Mouse (Mus musculus) kidney, postnatal 25 days (tissue): ENCODE results near the gene Rbm3.

Source experiments
- DNase-seq, 2 experiments: peaks; one replicate each; pipeline ENCODE4 v3.0.0; 2021; ENCODE audit warnings: mixed read lengths in 2 of 2

The Rbm3 gene

DNA sequence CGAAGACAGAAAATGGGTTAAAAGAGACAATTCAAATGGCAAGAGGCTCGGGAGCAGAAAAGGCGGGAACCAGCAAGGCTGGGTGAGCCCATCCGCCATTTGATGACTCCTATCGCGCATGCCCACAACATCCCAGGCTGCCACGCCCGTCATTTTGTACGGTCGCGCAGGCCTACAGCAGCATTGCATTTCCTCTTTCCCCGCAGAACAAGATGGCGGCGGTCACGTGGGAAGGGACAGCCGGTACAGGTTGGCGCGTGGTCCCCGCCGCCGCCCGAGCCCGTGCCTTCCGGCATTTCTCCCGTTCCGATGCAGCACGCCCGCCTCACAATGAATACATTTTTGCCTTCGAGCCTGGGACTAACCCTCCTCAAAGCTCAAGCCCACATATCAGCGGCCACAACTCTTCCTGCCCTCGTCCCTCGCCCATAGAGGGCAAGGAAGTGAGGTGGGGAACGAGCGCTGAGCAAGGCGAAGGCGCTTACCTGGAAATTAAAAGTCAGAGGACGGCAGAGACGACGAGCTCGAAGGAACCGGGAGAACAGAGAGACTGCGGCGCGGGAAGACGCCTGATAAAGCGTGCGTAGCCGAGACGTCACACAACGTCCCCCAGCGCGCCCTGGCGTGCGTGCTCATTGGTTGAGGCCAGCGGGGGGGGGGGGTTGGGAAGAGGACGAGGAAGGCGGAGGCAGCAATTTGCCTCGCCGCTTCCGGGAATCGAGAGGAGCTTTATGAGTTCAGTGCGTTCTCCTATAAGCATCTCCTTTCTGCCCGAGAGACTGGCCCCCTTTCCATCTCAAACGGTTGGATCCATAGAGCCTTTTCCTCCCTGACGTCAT lies at the start of gene Rbm3:
TSS of gene Rbm3 (minus strand) at position 728 of the 839 bp plus-strand sequence.
- DNase-seq: peak; percentile 89 to 94

DNA sequence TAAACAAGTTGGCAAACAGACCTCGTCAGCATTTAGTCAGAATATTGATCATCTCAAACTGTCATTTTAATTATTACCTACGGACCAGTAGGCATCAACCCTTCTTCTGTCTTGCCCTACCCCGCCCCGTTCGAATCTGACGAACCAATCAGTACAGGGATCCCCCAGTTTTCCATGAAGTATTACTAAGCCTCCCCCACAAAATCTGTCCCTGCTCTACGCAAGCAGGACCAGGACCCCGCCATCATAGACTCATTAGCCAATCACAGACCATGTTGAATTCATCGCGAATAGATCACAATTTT lies 47.7 kb upstream of the Rbm3 start, which contains the start of gene Ebp:
TSS of gene Ebp (minus strand) at position 94 of the 305 bp plus-strand sequence.
- DNase-seq: peak; percentile 5 to 44

DNA sequence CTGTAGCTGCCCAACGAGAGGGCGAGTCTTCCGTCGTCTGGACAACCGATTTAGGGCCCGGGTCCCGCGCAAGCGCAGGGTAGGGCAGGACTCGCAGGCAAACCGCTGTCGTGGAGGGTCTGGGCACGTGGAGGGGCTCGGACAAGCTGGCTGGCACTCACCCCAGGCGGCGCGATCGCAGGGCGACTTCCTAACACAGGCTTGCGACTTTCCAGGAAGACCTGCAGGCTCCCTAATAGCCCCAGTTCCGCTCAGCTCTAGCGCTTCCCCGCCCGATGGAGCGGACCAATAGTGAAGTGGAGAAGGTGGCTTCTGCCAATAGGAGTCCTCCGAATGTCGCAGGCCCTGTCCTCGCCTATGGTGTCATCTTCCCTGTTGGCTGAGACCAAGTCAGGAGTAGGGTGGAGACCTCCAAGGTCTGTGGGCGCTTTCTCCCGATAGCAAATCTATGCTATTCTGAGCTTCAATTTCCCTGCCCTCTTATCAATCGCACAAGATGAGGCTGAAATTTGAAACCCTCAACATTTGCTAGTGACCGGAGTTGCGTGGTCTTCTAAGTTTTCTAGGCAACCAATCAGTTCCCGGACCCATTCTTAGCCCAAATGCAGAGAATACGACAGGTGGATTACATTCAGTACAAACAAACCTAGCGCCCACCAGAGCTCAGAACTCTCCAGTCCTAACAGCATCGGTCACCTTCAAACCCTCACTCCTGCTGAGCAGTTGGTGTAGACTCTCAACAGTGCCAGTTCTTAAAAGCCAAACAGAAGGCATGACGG lies 47.1 kb upstream of the Rbm3 start:
- DNase-seq: peak; percentile 81 to 93

DNA sequence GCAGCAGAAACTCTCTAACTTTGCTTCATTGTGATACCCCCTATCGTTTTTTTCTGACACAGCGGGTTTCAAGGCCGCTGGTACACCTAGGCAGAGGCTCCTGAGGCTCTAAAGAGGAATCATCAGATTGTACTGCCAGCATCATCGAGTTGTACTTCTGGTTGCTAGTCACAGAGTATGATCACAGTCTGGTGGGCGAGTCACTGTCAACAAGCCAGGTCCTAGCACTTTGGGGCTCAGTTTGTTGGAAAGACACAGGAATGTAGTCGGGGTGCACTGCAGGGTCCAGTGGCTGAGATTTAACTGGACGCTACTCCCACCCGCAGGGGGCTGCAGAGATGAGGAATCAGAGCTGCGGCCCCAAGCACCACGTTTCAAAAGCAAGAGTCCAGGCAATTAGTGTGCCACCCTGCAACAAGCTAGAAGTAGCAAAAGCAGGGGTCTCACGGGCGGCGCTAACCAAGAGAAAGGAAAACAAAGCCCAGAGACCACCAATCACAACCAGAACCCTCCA lies 46.5 kb upstream of the Rbm3 start:
- peak in 1 of 2 experiments; percentile 36 for DNase-seq

DNA sequence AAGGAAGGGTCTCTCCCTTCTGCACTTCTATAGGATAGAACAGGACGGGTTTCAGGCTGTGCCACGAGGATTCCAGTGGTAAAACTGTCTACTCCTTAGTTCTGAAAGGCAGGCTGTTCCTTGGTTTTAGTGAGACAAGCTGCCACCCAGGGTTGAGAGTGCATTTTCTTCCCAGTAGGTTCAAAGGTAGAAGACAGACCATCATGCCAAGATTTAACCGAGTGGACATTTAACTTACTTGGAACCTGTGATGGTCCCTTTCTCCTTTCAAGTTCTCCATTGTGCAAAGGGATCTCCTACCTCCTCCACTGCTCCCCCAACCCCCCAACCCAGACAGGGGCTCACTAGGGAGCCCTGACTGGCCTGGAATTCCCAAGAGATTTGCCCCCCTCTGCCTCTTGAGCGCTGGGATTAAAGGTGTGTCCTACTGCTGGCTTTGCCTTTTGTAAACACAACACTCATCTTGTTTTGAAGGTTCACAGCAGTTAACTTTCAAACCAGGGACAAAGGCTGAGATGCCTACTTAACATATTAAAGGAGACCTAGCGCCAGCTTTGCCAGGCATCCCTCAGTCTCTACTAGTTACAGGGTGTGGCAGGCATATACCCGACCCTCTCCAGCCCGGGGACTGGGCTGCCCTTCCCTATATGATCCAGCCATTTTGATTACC lies 37.3 kb upstream of the Rbm3 start:
- DNase-seq: peak; percentile 10 to 47

DNA sequence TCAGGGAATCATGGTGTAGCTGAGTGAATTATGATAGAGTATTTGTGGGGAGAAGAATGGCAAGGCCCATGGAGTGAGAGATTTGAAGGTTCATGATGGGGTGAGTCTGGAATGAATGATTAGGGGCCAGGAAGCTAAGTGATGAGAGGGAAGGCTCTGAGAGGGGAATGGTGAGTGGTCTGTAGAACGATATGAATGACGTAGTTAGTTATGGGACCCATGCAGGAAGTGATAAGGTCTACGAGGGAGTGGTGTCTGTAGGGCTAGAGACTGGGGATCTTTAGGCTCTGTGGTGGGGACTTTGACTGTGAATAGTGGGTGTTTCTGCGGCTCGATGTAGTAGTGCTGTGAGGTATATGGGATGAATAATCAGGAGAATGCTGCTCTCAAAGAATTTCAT lies 34.0 kb upstream of the Rbm3 start:
- DNase-seq: no peak

DNA sequence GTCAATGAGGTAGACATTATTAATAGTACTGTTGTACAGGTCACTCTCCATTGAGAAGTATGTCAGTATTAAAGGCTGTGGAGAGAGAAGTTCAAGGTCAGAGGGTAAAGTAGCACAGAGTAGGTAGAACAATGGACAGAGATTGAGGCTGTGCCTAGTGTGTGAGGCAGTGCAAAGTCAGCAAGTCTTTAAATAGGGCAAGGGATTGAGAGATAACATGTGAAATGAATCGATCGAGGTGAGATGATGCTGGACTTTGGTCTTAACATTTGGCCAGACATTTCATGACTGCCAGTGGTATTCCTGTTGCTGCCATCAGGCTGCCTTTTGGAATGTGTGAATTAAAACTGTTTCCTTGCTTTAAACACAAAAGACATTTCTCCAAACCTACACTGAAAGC lies 33.2 kb upstream of the Rbm3 start:
- no peak for DNase-seq

DNA sequence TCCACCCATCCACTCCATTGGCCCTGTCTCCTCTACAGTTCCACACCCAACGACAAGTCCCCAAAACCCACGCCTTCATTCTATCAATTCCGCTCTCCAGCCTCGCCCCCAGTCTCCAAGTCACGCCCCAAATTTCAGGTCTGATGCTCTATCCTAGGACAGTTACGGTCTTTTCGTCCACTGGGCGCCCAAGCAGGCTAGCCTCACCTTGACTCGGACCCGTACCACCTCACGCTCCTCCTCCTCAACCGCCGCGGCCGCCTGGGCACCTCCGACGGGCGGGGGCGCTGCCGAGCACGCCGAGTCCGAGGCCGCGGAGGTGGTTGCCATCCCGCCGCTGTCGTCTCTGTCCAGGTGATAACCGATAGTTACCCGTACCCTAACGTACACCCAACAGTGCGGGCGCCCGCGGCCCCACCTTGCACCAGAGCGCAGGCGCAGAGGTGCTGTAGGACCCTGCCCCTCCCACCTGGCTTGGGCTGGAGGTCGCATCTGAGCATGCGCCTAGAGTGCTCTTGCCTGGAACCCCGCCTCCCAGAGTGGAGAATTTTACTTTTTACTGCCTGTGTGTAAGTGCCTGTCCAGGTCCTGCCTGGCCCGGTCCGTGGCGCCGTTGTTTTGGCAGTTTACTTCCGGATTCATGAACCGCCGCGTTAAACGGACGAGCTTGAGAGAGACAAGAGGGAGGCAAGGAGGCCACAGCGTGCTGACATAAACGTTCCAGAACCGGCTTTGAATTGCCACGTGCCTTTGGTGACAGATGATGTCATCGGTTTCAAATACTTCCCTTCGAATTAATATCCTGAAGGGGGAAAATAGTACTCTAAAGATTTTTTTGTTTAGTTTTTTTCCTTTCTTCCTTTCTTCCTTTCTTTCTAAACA lies 30.1 kb upstream of the Rbm3 start, which contains the start of gene Tbc1d25:
TSS of gene Tbc1d25 (minus strand) at position 678 of the 882 bp plus-strand sequence.
- DNase-seq: peak; percentile 91 to 94

DNA sequence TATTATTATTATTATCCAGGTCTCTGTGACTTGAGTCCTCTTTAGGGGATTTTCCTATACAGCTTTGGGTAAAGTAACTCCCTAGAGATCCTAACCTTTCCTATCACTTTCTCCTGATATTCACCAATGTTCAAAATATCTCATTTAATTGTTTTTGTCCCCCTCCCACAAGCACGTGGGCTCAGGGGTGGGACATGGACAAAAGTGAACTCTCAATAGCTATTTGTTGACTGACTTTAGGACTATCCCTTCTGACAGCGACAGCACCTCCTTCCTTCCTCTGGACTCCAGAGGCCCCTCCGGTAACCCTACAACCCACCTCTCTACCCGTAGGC lies 29.5 kb upstream of the Rbm3 start:
- no peak for DNase-seq

DNA sequence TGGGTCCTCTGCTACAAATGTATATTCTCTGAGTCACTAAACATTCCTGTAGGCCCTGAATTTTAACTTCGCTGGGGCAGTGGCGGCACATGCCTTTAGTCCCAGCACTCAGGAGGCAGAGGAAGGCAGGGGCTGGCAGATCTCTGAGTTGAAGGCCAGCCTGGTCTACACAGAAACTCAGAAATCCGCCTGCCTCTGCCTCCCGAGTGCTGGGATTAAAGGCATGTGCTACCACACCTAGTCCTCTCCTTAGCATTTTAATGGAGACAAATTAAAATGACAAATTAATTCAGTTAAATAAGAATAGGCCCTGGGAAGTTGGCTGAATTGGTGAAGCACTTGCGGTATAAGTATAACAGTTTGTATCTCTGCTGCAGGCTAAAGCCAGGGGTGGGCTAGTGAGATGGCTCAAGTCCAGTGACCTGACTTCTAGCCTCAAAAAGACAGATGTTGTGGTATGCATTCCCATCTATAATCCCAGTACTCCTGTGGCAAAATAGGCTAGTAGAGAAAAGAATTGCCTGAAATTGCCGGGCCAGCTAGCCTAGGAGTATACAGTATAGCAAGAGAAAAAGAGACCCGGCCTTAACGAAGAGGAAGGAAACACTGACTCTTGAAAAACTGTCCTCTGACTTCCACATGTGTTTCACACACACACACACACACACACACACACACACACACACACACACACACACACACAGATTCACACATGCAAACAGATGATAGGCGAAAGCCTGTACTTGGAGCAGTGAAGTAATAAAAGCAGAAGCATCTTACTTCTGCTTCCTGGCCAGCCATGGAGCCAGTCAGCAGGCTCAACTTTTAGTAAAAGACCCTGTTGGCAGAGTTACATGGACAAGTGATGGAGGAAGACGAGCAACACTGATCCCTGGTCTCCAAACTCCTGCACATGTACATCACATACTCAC lies 22.3 kb upstream of the Rbm3 start:
- no peak for DNase-seq

DNA sequence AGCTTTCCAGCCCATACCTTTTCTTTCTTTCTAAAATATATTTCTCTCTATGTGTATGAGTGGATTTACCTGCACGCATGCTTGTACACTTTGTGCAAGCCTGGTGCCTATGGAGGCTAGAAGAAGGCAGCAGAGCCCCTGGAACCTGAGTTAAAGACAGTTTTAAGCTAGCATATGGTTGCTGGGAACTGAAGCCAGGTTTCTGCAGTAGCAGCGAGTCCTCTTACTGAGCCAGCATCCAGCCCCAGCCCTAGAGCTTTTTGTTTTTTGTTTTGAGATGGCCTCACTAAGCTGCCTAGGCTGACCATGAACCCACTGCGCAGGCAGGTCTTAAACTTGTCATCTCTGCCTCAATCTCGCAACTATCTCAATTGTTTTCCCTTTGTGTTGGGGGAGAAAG lies 18.8 kb upstream of the Rbm3 start:
- DNase-seq: no peak

DNA sequence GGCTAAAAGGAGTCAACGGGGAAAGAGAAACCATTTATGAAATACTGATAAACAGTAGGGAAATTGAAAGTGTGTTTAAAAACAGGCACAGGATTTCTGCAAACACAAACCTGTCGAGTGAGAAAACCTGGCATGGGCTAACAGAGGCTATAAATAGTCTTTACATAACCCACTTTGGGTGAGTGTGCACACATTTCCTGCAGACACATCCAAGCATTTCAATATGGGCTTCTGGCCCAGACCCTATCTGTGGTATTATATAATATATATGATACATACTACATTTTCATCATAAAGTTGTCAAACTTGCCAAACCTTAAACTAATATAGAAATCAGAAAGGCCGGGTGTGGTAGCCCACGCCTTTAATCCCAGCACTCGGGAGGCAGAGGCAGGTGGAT lies 17.4 kb upstream of the Rbm3 start:
- no peak for DNase-seq

DNA sequence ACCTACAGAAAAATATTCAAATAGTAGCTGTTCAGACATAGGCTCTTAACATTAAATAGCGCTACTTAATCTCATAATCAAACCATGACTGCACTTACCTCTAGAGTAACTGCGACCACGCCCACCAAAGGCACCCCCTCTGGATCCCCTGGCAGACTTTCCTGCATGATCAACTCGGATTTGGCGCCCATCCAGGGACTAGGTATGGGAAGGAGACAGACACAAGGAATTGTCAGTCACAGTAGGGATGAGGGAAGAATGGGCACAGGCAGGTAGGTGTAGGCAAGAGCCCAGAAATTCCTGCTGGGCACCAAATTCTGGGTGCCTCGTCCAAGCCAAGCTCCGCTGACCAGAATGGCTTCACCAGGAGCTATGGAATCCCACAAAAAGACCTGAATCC lies 1.9 kb downstream of the Rbm3 start:
- peak; percentile 28 to 38 for DNase-seq

DNA sequence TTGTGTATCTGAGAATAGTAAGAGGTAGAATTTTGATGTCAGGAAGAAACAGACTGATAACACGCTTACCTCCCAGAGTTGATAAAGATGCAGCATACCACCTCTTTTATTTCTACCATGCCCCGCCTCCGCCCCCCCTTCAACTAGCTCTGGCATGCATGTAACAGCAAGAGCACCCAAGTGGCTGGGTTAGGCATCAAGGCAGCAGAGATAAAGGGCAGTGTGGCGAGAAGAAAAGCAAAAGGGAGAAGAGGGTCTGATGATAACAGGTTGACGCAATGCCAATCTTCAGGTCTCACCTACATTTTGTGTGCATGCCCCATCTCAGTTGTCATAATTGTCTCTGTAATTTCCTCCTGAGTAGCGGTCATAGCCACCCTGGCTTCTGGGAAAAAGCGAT lies 2.7 kb downstream of the Rbm3 start:
- no peak for DNase-seq

DNA sequence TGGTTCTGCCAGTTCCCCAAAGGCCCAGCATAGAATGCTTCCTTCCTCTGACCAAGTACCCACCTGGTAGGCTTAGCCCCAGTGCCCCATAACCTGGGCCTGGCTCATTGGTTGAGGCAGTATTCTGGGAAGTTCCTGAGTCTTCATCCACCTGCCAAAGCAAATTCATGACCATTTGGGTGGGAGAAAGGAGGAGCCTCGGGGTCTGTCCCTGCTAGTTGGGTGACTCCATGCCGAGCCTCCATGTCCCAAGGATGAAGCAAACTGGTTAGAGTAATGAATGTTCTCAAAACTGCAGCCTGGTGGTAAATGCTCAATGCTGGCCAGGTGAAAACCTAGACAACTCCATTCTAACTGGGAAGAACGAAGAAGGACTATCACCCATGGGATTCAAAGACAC lies 4.6 kb downstream of the Rbm3 start:
- DNase-seq: no peak

DNA sequence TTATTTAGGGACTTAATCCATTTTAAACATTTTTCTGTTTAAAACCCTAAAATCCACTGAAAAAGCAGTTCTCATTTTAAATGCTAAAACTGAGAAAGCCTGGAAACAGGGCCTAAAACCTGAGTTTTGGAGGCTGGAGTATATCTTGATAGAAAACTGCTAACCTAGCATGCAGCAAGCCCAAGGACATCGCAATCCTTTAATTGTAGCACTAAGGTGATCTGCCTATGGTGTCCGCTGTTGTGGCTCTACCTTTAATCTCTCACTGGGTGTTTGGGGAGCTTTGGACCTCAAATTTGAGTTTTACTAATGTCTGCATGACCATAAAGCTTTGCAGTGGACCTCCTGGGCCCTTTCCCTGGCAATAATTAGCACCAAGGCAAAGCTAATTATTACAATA lies 5.2 kb downstream of the Rbm3 start:
- no peak for DNase-seq

DNA sequence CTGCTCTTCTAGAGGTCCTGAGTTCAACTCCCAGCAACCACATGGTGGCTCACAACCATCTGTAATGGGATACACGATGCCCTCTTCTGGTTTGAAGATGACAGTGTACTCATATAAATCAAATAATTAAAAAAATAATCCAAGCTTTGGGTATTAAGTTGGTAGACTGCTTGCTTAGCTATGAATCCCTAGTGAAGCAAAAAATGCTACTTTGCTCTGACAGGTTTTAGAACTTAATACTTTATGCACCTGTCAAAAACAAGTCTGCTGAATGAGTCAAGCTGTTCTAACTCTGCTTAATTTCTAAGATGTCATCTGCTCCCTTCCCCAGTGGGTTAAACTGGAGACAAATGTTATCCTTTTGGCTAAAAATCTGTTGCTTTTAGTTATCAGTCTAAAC lies 6.2 kb downstream of the Rbm3 start:
- DNase-seq: no peak

DNA sequence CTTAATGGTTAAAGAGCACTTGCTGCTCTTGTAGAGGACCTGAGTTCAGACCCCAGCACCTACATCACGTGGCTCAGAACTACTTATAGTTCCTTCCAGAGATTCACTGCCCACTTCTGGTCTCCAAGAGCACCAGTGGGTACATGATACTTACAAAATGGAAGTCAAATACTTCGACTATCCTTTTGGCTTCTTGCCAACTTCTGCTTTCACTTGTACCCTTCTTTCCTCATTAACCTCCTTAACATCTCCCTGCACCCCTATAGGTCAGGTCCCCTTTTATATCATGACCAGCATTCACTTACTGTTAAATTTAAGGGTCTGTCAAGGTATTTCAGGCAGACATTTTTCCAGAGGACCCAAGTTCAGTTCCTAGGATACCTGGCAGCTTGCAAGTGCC lies 9.8 kb downstream of the Rbm3 start:
- DNase-seq: no peak

DNA sequence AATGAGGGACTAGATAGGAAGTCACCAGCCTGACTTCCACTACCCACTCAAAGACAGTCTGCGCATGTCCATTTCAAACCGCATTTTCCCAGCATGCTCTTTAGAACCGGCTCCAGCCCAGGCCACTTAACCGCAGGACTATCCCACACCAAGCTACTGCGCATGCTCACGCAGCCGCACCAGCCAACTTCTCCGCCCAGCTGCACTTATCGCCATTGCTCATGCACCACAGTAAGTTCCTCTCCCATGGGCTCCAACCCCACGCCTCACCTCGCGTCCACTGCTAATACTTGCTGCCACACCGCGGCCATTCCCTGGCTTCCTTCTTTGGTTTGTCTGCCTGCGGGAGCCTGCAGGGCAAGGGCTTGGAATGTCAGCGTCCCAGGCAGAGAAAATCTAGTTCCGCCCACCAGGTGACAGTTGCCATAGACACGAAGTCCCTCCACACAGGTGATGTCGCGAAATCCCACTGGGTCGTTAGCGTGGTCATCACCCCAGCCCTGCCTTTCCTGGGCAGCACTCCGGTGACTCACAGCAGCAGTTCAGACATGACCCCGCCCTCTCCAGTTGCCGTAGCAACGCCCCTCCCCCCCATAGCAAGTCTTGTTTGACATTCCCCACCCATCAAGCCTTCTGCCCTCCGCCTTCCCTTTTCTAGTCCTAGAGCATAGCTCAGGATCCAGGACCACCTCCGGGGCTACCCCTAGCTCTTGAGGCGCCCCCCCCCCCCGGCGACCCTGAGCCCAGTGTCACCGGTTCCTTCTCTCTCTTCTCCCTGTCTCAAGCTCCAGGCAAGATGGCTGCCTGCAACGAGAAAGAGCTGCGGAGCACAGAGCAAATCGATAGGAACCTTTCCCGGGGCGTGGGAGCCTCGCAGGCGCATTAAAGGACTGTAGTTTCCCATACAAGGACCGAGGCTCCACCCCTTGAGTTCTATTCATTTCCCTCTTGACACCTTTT lies 13.4 kb downstream of the Rbm3 start, which contains the start of gene Wdr13:
TSS of gene Wdr13 (minus strand) at position 876 of the 960 bp plus-strand sequence.
- peak; percentile 92 to 95 for DNase-seq

DNA sequence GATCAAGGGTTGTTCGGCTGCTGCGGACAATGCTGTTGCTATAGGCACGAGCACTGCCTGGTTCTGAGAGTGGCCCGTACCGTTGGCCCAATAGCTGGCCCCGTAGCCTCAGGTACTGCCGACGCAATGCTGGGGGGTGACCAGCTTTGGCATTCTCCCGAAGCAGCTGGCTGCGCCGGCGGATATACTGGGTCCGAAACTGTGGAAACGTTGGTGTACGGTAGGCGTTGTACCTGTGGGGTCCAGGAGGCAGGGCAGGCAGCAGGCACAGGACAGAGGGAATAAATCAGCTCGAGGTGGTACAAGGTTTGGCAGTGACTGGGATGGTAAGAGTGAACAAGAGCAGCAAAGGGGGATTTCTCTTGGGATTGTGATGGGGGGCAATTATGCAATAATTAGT lies 14.3 kb downstream of the Rbm3 start:
- DNase-seq: peak in 1 of 2 experiments; percentile 31
